Mouse (Mus musculus) intestine, embryonic 16.5 days (tissue): ENCODE results near the gene Tmem59l. TPM values are rescaled to one million over a fixed set of nuclear protein-coding genes. Genes with fewer than 3 reads are reported as not detected.

Source experiments
- ATAC-seq: fragments of 200-750 bp; cut with Nextera tagmentation; 2 replicates; pipeline ENCODE4 v1.8.0; 2017; ENCODE audit warnings: moderate TSS enrichment, moderate library complexity
- H3K27ac ChIP-seq: fragments of 300-500 bp; sonication (generic); 2 replicates; pipeline ENCODE4 v1.5.1; 2014; ENCODE audit warnings: mild to moderate bottlenecking, low read length
- H3K27me3 ChIP-seq: fragments of 300-500 bp; sonication (generic); replicated peaks from 2 replicates; pipeline ENCODE4 v1.6.1; 2014; ENCODE audit warnings: low read length, control low read depth, mixed read lengths; ENCODE audit not compliant: control insufficient read depth, insufficient read depth
- H3K36me3 ChIP-seq: fragments of 300-500 bp; sonication (generic); 2 replicates; pipeline ENCODE4 v1.6.1; 2014; ENCODE audit warnings: low read length, control low read depth; ENCODE audit not compliant: control insufficient read depth, insufficient read depth
- H3K4me1 ChIP-seq: fragments of 300-500 bp; sonication (generic); 2 replicates; pipeline ENCODE4 v1.6.1; 2014; ENCODE audit warnings: low read length, control low read depth, mixed read lengths; ENCODE audit not compliant: control insufficient read depth, insufficient read depth
- H3K4me2 ChIP-seq: fragments of 300-500 bp; sonication (generic); 2 replicates; pipeline ENCODE4 v1.6.1; 2014; ENCODE audit warnings: low read depth, low read length, control low read depth
- H3K4me3 ChIP-seq: fragments of 300-500 bp; sonication (generic); 2 replicates; pipeline ENCODE4 v1.5.1; 2014; ENCODE audit warnings: mild to moderate bottlenecking, low read length
- H3K9ac ChIP-seq: fragments of 300-500 bp; sonication (generic); 2 replicates; pipeline ENCODE4 v1.6.1; 2014; ENCODE audit warnings: low read depth, low read length
- H3K9me3 ChIP-seq: fragments of 300-500 bp; sonication (generic); 2 replicates; pipeline ENCODE4 v1.6.1; 2016; ENCODE audit warnings: low read length, control low read depth; ENCODE audit not compliant: control insufficient read depth
- WGBS: fragments of 180-500 bp; shearing (Covaris S2); extraction: QIAGEN DNeasy Blood & Tissue Kit; methylation state at CpG from one replicate; pipeline ENCODE4 v1.1.7; 2014; 5-methylcytosine and 5-hydroxymethylcytosine counted together
- polyA plus RNA-seq: library from polyadenylated mRNA; unstranded; fragments of >200 nt; fragmentation: Nextera tagmentation; extraction: Ambion mirVana; gene quantifications from 2 replicates; pipeline ENCODE4 v1.2.1, GENCODE M21; 2015

Gene Tmem59l
- polyA plus RNA-seq, 1 experiment from 2014 or later = 3.3 TPM

GRCm38 (mm10) chr8:70510228-70510915, 23.2 kb upstream of the Tmem59l start, which contains the start of gene Uba52:
Gene Uba52 (minus strand): TSS chr8:70510801.
- Histone ChIP-seq H3K27ac (peak within 1 kb of the TSS; percentile 98), H3K4me2 (peak within 1 kb of the TSS; percentile 80)
- ATAC-seq = peak; percentile 82

GRCm38 (mm10) chr8:70509281-70509952, 22.3 kb upstream of the Tmem59l start:
- H3K27me3 ChIP-seq = no peaks in the 10 kb centered on the region
- WGBS = 10% methylated on average over 25 of the region's 25 CpGs
- H3K27ac ChIP-seq = peak overlapping the region; percentile 98
- H3K4me3 ChIP-seq = peak overlapping the region; percentile 83
- ATAC-seq = no peak
- peaks cover 39% of the 10 kb centered on the region for H3K4me1 ChIP-seq
- H3K4me2 ChIP-seq = peak overlapping the region; percentile 80
- peaks cover 7% of the 10 kb centered on the region for H3K36me3 ChIP-seq
- peak overlapping the region; percentile 90 for H3K9ac ChIP-seq
- no peaks in the 10 kb centered on the region for H3K9me3 ChIP-seq

More at GRCm38 (mm10) chr8:70510228-70510915, 23.2 kb upstream of the Tmem59l start, which contains the start of gene Uba52:
- H3K27me3 ChIP-seq = no peaks in the 10 kb centered on the region
- no peaks in the 10 kb centered on the region for H3K9me3 ChIP-seq
- peaks cover 7% of the 10 kb centered on the region for H3K36me3 ChIP-seq
- H3K9ac ChIP-seq = peak within 1 kb of the TSS; percentile 90
- WGBS = 1% methylated on average over 73 of the region's 74 CpGs
- peaks cover 34% of the 10 kb centered on the region for H3K4me1 ChIP-seq
- peak within 1 kb of the TSS; percentile 83 for H3K4me3 ChIP-seq

- Histone ChIP-seq H3K27ac (no peak overlapping the region; the same call in 1 of the 2 replicates), H3K27me3 (peaks cover 14% of the 10 kb centered on the region), H3K36me3 (peaks cover 7% of the 10 kb centered on the region), H3K4me3 (no peak overlapping the region), H3K4me2 (no peak overlapping the region), H3K4me1 (peaks cover 38% of the 10 kb centered on the region), H3K9me3 (no peaks in the 10 kb centered on the region), H3K9ac (no peak overlapping the region)
- 61% methylated on average over 5 of the region's 5 CpGs for WGBS
- ATAC-seq = no peak
These were observed 19.9 kb upstream of the Tmem59l start for GRCm38 (mm10) chr8:70507027-70507393.

- Histone ChIP-seq H3K4me2 (peak within 1 kb of the TSS; percentile 88), H3K9me3 (no peaks in the 10 kb centered on the region), H3K27me3 (peaks cover 19% of the 10 kb centered on the region), H3K4me1 (peaks cover 39% of the 10 kb centered on the region), H3K36me3 (peaks cover 7% of the 10 kb centered on the region), H3K9ac (peak within 1 kb of the TSS; percentile 96), H3K27ac (peak within 1 kb of the TSS; percentile 95), H3K4me3 (peak within 1 kb of the TSS; percentile 77)
- 4% methylated on average over 40 of the region's 40 CpGs for WGBS
- peak; percentile 86 for ATAC-seq
These were observed 19.3 kb upstream of the Tmem59l start, which contains the start of gene Rex1bd for GRCm38 (mm10) chr8:70506328-70507026. Gene Rex1bd (minus strand): TSS chr8:70506752.

- 28% methylated on average over 32 of the region's 32 CpGs for WGBS
- Histone ChIP-seq H3K4me2 (peak overlapping the region; percentile 88), H3K27ac (0 out of 2 replicates have a peak overlapping the region, but pooled peaks have one; percentile 95), H3K4me3 (peak overlapping the region; percentile 77), H3K27me3 (peaks cover 25% of the 10 kb centered on the region), H3K36me3 (peaks cover 7% of the 10 kb centered on the region), H3K9me3 (no peaks in the 10 kb centered on the region), H3K9ac (peak overlapping the region; percentile 96), H3K4me1 (peaks cover 37% of the 10 kb centered on the region)
- no peak for ATAC-seq
These were observed 18.7 kb upstream of the Tmem59l start for GRCm38 (mm10) chr8:70505698-70506327.

GRCm38 (mm10) chr8:70504851-70505250, 17.7 kb upstream of the Tmem59l start:
- peaks cover 42% of the 10 kb centered on the region for H3K4me1 ChIP-seq
- 83% methylated on average over 3 of the region's 3 CpGs for WGBS
- H3K27me3 ChIP-seq = peaks cover 33% of the 10 kb centered on the region
- no peak overlapping the region for H3K4me2 ChIP-seq
- no peak overlapping the region for H3K27ac ChIP-seq
- no peak overlapping the region for H3K9ac ChIP-seq
- H3K9me3 ChIP-seq = no peaks in the 10 kb centered on the region
- H3K4me3 ChIP-seq = no peak overlapping the region
- no peak for ATAC-seq
- H3K36me3 ChIP-seq = peaks cover 7% of the 10 kb centered on the region

- no peak overlapping the region for H3K4me3 ChIP-seq
- H3K4me2 ChIP-seq = no peak overlapping the region
- H3K27me3 ChIP-seq = peaks cover 35% of the 10 kb centered on the region
- peaks cover 7% of the 10 kb centered on the region for H3K36me3 ChIP-seq
- no peak overlapping the region for H3K27ac ChIP-seq
- 63% methylated on average over 16 of the region's 16 CpGs for WGBS
- ATAC-seq = no peak
- H3K9ac ChIP-seq = no peak overlapping the region
- peaks cover 42% of the 10 kb centered on the region for H3K4me1 ChIP-seq
- no peaks in the 10 kb centered on the region for H3K9me3 ChIP-seq
These were observed 17.1 kb upstream of the Tmem59l start for GRCm38 (mm10) chr8:70504291-70504716.

- peaks cover 7% of the 10 kb centered on the region for H3K36me3 ChIP-seq
- H3K4me1 ChIP-seq = peaks cover 32% of the 10 kb centered on the region
- 0 out of 2 replicates have a peak overlapping the region, but pooled peaks have one; percentile 2 for H3K9ac ChIP-seq
- H3K9me3 ChIP-seq = no peaks in the 10 kb centered on the region
- H3K27me3 ChIP-seq = peaks cover 46% of the 10 kb centered on the region
- no peak overlapping the region for H3K27ac ChIP-seq
- no peak overlapping the region for H3K4me3 ChIP-seq
- 16% methylated on average over 46 of the region's 46 CpGs for WGBS
- H3K4me2 ChIP-seq = no peak overlapping the region
- peak; percentile 9; the same call in 1 of the 2 replicates for ATAC-seq
These were observed 16.0 kb upstream of the Tmem59l start for GRCm38 (mm10) chr8:70503062-70503750.
